Mouse (Mus musculus) brain, embryonic 18.5 days (tissue): Measurements from ENCODE around the gene Olfr1321.

Experiments
- DNase-seq: peaks from one replicate; pipeline ENCODE4 v3.0.0-alpha.2; 2012; ENCODE audit warnings: low read depth, low spot score

The Olfr1321 gene

GRCm38 (mm10) chrX:49734959-49735358 is at the start of gene Olfr1321:
TSS of gene Olfr1321 (minus strand) at chrX:49735059.
- no peak for DNase-seq

- no peak for DNase-seq
Observed at GRCm38 (mm10) chrX:49770828-49771227, 36.0 kb upstream of the Olfr1321 start.

GRCm38 (mm10) chrX:49745192-49745591 is 10.3 kb upstream of the Olfr1321 start:
- no peak for DNase-seq
